Mouse (Mus musculus): ENCODE data around the gene Gm10662.
"Not testable (repeated sequence)": the region's sequence is repeated elsewhere in the genome, so short reads cannot be mapped to it uniquely, and the experiment has no call there.

Gene Gm10662

DNA sequence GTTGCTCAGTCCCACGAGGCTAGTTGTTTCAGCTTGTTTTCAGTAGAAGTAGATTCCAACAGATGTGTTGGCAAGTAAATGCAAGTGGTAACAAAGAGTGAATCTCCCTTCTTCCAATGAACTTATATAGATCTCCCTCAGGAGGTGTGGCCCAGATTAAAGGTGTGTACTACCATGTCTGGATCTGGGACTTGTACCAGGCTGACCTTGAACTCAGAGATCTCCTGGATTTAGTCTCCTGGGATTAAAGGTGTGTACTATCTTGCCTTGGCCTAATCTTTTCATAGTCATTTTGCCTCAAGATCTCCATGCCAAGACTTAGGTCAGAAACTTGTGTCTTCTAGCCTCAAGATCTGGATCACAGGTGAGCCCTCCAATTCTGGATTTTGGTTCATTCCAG lies at the start of gene Gm10662:
Gene Gm10662 (minus strand): TSS at position 101 of the 400 bp plus-strand sequence.
- not testable (repeated sequence) for DNase-seq (ENCODE audit: low spot score)

DNA sequence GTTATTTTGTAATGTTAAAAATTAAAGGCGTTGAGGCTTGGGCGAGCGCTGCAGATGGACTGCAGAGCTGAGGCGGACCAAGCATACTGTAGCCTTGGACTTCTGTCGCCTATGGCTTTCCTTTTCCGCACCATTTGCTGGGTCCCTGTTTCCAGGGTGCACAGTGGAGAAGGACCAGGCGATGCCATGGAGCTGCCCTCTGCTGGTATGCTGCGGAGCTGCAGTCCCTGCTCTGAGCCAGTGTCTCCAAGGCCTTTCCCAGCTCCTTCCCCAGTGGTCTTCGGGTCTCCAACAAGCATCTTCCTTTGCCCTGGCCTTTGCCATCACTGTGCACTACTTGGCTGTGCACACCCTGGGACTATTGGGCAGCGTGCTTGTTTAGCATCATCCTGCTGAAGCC lies 19.2 kb upstream of the Gm10662 start:
- not testable (repeated sequence) for DNase-seq (ENCODE audit: low spot score)

Measured in ovary, postnatal 10 days (tissue).